Mouse (Mus musculus) retina, adult 2 months (tissue): Measurements from ENCODE around the gene Slc38a9.

Experiments
- DNase-seq: peaks from one replicate; pipeline ENCODE4 v3.0.0-alpha.2; 2012; ENCODE audit warnings: low read depth, low spot score

Slc38a9 gene

DNA sequence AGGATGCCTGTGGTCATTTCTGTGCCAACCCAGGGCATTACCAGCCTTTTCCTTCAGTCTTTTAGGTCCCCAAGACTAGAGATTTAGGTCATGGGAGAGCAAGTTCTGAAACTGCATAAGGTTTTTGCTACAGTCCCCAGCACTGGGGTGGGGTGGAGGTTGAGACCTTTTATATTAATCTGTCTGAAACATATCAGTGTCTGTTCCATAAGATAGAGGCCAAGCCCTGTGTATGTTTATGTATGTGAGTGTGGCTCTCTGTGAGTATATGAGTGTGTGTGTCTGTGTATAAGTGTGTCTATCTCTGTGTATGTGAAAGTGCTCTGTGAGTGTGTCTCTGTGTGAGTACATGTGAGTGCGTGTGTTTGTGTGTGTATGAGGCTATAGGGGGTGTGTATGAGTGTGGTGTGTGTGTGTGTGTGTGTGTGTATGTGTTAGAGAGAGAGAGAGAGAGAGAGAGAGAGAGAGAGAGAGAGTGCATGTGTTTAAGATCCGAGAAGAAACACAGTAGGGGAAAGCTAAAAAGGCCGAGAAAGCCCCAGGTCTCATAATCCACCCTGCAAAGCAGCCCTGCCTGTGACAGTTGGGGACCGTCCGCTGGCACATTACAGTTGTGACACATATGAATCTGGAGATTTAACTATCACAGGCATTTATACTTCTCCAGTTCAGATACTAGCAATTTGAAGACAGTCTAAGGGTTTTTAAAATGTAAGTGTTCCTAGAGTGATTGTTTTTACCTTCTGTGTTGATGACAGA lies 85.6 kb downstream of the Slc38a9 start:
- no peak for DNase-seq

- DNase-seq = no peak
Measured at GRCm38 (mm10) chr13:112746695-112747055, 86.1 kb downstream of the Slc38a9 start.

DNA sequence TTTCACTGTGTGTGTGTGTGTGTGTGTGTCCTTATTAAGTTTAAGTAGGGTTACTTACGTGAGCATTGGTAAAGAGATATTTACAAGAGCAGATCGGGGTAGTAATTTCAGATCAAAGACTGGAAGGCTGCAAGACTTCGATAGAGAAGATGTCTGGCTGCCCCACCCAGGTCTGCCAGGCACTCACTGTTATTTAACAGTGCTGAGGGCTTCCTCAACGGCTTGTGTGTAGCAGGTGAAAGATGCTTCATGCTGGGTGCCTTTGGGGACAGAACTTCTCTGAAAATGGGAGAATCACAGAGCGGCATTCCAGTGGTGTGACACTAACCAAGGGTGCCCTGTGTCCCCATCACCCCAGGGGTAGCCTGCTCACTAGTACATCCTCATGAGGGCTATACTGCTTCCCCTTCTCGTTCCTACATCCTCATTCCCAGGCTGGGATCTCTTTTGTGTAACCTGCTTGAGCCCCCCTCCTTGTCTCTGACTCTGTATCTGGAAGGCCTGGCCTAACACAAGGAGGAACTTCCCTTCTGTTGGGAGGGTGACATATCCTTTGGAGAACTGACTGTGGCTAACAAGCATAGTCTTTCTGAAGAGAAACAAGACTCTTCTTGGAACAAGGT lies 87.4 kb downstream of the Slc38a9 start:
- no peak for DNase-seq

DNA sequence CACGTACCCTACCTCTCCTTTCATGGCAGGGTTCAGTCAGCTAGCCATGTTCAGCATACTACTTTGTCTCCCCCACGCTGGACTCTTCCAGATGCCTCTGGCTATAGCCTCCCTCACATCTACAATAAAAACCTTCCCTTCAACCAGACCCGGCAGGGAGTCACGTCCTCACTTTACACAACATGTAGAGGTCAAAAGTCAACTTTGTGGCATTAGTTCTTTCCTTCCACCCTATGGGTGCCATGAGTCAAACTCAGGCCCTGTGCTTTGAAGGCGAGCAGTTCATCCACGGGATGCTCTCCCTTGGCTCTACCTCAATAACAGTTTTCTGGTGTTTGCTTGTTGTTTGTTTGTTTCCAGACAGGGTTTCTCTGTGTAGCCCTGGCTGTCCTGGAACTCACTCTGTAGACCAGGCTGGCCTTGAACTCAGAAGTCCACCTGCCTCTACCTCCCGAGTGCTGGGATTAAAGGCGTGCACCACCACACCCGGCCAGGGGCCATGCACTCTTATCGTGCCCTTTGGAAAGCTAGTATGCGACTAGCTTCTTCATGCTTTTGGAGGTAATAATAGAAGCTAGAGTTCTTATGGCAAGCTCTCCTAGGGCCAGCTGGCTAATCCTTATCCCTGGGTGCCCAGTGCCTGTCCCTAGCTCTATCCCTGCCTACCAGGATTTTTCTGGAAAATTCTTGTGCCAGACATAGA lies 88.4 kb downstream of the Slc38a9 start:
- no peak for DNase-seq

- DNase-seq = no peak
Measured at GRCm38 (mm10) chr13:112749881-112750280, 89.3 kb downstream of the Slc38a9 start.

DNA sequence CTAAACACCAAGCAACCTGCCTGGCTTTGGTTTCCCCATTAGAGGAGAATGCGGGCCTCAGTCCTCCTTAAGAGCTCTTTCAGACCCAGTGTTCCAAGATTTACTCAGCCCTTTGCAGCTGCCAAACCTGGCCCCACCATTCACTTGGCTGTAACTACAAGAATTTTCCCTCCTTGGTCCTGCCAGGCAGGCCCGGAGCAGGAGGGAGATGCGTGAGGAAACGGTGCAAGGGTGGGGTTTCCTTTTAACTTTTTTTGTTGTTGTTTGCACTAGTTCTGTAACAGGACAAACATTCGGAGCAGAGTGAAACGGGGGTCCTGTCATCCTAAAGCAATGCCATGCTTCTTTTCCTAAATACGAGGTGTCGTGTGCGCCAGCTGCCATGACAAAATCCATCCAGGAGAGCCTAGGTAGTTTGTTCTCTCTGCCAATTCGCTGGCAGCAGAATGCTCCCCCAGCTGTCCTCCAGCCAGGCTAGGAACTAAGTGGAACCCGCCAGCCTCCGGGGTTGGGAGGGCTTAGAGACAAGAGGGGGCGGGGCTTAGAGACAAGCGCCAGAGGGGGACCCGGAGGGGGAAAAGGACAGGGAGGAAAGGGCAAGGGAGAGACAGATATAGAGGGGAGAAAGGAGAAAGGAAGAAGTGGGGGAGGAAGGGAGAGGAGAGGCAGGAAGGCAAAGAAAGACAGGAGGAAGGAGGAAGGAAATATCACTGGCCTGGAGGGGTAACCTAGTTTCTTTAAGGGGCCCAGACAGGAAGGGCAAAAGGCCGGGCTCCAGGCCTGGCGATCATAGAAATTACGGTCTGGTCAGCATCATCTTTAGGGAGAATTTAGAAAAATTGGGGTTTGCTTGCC lies 91.1 kb downstream of the Slc38a9 start:
- DNase-seq = peak; percentile 29

DNA sequence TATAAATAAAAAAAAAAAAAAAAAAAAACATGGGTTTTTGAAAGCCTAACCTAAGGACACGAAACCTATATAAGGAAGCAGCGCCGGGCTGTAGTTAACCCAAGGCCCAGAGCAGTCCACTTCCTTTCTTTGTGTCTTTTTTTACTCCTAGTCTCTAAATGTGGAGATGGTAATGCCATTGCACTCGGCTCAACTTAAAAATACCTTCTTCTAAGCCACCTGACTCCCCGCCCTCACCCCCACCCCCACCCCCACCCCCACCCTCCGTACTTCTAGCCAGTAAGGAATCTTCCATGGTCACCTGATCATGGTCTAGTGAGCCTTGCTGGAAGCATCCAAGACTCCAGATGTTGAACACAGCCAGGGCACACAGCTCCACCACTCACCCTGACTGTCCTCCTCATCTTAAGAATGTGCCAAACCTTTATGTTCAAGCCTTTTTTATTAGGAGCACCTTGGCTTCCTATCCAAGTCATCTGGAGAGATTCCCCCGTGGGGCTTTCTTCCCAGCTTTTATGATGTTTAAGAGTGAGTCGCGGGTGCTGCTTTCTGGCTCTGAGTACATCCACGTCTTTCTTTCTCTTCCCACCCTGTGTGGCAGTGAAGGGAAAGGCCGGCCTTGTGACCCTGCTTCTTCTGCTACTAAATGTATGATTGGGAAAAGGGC lies 91.9 kb downstream of the Slc38a9 start:
- no peak for DNase-seq

GRCm38 (mm10) chr13:112753522-112753921 lies 93.0 kb downstream of the Slc38a9 start:
- DNase-seq = peak; percentile 80

DNA sequence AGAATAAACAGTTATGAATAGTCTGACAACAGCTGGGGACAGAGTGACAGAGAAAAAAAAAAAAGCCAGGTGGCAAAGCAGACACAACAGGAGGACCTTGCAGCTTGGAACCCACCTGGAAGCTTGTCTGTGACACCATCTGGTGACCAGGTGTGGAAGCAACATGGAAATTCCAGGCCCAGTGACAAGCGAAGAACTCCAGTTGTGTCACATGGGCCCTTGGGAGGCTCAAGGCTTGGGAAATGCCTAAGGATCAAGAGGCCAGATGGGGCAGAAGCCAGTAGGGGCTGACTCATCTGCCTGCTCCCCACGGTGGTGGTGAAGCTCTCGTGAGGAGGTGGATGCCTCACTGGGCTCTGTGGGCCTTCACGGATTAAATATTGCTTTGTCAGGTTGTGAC lies 94.3 kb downstream of the Slc38a9 start:
- DNase-seq = peak; percentile 68

GRCm38 (mm10) chr13:112755507-112756010 lies 95.0 kb downstream of the Slc38a9 start:
- no peak for DNase-seq

DNA sequence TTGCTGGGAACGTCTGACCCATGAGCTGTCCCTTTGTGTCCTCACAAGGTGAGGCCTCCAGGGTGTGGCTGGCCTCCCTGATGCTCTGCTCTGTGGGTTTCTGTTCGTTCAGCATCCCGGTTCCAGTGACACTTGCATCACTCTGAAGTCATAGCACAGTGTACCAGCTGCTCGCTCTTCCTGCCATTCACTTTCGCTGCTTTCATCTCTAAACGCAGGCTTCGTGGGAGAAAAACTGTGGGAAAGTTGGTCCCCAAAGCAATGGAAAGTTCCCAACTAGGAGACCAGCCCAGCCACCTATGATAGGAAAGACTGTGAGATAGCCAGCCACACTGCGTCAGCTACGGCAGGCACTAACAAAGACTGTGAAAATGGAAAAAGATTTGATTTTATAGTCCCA lies 96.8 kb downstream of the Slc38a9 start:
- DNase-seq = no peak

- no peak for DNase-seq
Measured at GRCm38 (mm10) chr13:112758546-112759090, 98.1 kb downstream of the Slc38a9 start.

DNA sequence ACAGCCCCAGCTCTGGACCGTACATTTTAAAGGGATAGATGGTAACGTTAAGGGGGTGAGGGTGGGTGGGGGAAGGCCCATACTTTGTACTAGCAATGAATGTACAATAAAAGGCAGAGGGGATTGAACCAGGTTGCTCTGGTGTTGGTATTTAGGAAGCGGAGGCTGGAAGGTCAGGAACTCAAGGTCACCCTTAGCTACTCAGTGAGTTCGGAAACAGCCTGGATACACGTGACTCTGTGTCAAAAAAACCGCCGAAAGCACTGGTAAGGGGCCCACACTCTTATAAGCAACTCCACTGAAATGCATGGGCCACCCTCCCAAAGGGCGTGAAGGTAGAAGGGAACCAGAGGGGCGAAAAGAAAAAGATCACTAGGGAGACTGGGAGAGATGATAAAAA lies 98.8 kb downstream of the Slc38a9 start:
- no peak for DNase-seq

GRCm38 (mm10) chr13:112759777-112760537 lies 99.4 kb downstream of the Slc38a9 start:
- no peak for DNase-seq

GRCm38 (mm10) chr13:112760538-112760881 lies 100.0 kb downstream of the Slc38a9 start:
- no peak for DNase-seq

DNA sequence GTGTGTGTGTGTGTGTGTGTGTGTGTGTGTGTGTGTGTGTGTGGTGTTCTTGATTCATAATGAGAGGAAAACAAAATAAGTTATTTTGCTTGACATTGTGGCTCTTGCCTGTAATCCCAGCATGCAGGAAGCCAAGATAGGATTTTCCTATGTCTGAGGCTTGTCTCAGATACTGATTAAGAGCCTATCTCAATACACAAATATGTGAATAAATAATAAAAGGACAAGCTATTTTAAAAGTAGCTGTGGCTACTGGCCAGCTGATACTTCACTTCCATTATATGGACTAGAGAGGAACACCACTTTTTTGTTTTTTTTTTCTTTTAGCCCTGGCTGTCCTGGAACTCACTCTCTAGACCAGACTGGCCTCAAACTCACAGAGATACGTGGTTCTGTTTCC lies 101.2 kb downstream of the Slc38a9 start:
- DNase-seq = no peak

- DNase-seq = no peak
Measured at GRCm38 (mm10) chr13:112762548-112762947, 102.0 kb downstream of the Slc38a9 start.

DNA sequence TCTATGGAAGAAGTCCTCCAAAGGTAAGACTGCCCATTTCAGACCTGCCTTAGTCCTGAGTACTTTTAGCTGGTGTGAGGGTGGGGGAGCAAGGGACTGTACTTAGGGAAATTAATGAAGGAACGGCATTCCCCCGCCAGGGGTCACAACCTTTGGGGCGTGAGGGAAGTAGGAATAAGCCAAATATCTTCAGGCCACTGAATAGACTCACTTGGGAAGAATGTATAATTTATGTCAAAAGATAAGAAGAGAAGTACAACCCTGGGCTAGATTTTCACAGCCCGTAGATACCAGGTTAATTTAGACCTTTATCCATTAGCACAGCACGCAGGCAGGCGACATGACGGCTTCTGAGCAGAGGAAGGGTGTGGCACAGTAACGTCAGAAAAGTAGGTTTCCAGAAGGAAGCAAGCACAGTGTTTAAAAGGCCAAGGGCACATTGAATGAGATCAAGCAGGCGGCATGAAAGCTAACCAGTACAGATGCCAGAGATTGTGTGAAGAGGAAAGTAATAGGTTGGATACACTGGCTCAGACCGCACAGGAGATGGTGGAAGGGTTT lies 103.1 kb downstream of the Slc38a9 start:
- no peak for DNase-seq

- no peak for DNase-seq
Measured at GRCm38 (mm10) chr13:112764556-112764955, 104.0 kb downstream of the Slc38a9 start.

GRCm38 (mm10) chr13:112765654-112766053 lies 105.1 kb downstream of the Slc38a9 start:
- no peak for DNase-seq
